Mouse (Mus musculus): ENCODE measurements at regions not wholly inside any gene's neighbourhood (a gene's known extent, or its start where the extent isn't known, plus 50 kb on each side); places are given as distances from the start of the nearest gene placed in this dataset.

- peak; percentile 47 to 65 for DNase-seq (ENCODE audit: low spot score in 2 of 2)
These were observed 54.6 kb upstream of the Cit start for GRCm38 (mm10) chr5:115790436-115790835.
